Mouse (Mus musculus) bone marrow macrophage, adult 2 months (primary cell): Measurements from ENCODE around the gene Ube2c.

Source experiments
- CTCF ChIP-seq: IDR thresholded peaks from 2 replicates; pipeline ENCODE4 v1.5.1; 2012; ENCODE audit warnings: low read depth, mild to moderate bottlenecking, low read length, moderate library complexity
- POLR2A ChIP-seq: IDR thresholded peaks from 2 replicates; pipeline ENCODE4 v1.6.1; 2012; ENCODE audit warnings: mild to moderate bottlenecking, low read depth, low read length, borderline replicate concordance

DNA sequence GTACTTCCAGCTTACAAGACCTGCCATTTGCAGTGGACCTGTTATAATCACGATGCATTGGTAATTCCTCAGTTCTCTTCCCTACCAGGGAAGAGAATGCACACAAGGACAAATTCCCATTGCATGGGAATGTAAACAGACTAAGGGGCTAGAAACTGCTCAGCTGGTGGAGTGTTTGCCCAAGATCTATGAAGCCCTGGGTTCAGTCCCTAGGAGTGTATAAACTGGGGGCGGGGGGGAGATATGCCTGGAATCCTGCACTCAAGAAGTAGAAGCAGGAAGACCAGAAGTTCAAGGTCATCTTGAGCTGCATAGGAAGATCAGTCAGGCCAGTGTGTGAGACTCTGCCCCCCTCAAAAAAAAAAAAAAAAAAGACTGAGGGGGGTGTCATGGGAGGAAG lies 36.4 kb upstream of the Ube2c start:
- TF ChIP-seq POLR2A (no peak), CTCF (no peak)
